Mouse (Mus musculus): ENCODE results near the gene Vgll4. TPM values are rescaled to one million over a fixed set of nuclear protein-coding genes. Genes with fewer than 3 reads are reported as not detected.

Gene Vgll4
- total RNA-seq, 2 experiments from 2014 or later: 50.7 to 62.5 TPM

DNA sequence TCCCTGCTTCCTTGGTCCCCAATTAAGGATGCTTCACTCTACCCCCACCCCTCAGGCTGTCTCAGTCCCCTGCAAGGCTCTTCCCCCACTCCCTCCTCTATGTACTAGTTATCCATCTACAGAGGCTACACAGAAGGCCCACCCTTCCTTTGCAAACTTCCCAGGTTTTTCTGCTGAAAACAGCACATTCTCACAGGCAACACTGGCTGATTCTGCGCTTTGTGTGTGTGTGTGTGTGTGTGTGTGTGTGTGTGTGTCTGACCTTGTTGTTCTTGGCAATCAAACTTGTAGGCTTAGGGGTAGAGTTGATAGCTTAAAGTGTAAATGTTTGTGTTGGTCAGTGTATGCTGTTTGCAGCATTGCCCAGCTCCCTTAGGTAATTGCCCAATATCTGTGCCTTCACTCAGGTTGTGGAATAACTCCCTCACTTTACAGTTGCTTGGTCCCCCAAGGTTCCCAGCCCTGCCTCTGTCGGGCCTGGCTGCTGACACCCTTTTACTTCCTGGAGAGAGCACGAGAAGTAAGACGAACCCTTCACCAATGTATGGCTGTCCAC, 135.9 kb downstream of the Vgll4 start:
- DNase-seq (ENCODE audit: low spot score in 2 of 2): no peak
- intact Hi-C loops (cut with DNase I): no loop called here

DNA sequence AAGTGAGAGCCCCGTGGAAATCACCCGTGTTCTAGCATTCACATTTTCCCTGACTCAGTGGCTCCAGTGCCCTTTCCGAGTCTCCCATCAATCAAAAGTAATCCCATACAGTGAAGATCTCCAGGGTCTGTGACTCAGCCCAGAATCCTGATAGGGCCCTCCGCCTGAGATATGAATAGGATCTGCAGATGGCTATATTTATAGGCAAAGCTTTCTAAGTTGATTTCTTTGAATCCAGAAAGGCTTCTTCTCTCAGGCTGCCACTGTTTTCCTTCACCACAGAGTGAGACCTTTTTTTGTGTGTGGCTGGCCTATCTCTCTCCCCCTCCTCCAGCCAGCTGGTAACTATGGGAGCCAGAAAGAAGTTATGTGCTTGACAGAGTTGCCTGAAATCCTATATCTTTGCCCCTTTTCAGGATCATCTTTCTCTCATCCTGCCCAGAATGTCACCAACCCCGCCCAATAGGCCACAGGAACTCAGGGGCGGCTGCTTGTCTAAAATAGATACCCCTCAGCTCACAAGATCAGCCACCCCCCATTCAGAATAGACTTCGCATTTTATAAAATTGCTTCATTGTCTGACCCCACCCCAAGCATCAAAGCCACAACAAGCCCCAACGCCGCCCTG, 136.6 kb downstream of the Vgll4 start:
- peak in 1 of 2 experiments; percentile 49 for DNase-seq (ENCODE audit: low spot score in 2 of 2)
- intact Hi-C loops (cut with DNase I): no loop called here

DNA sequence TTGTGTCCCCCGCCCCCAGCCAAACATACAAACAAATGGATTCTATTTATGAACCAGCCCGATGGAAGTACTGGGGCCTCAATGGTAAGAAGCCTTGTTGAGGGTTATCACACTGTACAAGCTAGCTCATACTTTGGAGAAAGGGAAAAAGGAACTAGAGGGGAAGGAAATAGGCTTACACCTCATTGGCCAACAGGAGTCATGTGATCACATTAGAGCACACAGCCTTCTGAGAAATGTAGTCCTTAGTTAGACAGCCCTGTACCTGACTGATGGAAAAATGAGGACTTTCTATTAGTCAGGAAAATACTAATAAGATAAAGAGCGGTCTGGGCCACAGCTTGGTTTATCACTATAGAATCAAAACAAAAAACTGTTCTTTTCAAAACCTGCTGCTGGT, 138.0 kb downstream of the Vgll4 start:
- no peak for DNase-seq (ENCODE audit: low spot score in 2 of 2)
- intact Hi-C loops (cut with DNase I): no loop called here

DNA sequence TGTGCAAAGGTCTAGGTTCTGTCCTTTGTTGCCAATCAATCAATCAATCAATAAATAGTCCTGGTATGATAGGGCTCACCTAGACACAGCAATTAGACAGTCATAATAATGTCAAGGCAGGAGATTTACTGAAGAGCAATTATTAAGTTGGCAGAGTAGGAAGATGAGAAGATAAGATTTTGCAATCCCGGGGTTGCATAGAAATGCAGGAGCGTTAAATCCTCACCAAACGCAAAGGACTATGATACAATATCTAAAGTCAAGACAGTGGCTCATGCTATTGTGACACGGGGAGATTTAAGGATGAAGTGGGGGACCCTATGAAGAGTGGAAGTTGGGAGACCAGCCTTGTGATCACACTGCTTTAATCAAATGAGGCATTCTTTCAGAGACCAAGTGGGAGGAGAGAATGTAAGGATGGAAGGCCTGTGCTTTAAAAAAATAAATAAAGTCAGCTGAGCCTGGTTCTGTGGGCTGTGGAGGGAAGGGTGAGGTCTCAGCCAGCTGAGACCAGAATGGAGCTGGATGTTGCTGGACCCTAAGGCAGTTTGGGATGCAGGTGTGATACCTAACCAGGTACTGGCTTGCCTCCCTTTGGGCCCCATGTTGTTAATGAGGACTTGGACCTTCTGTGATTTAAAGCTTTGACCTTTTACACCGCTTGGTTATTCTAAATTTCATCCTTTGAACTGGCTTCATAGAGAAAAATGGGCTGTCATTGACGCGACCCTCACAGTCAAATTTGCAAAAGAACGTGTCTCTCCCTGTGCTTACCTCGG, 139.9 kb downstream of the Vgll4 start:
- intact Hi-C loops (cut with DNase I): no loop called here
- DNase-seq (ENCODE audit: low spot score in 2 of 2): no peak

DNA sequence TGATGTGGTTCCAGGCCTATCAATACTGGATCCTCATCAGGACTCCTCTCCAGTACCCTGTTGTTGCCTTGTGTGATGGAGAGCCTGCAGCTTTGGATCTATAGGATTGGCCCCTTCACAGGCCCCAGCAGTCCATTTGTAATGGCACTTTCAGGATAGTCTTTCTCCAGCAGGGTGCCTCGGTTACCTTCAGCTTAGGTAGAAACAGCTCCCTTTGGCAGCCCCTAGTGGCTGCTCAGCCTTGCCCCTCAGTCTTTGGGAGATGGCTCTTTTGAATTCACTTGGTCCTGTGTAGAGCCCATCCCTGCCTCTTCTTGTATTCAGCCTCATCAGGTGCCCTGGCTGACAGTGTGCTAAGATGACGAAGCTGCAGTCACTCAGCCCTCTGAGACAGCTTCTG, 142.9 kb downstream of the Vgll4 start:
- no peak for DNase-seq (ENCODE audit: low spot score in 2 of 2)

DNA sequence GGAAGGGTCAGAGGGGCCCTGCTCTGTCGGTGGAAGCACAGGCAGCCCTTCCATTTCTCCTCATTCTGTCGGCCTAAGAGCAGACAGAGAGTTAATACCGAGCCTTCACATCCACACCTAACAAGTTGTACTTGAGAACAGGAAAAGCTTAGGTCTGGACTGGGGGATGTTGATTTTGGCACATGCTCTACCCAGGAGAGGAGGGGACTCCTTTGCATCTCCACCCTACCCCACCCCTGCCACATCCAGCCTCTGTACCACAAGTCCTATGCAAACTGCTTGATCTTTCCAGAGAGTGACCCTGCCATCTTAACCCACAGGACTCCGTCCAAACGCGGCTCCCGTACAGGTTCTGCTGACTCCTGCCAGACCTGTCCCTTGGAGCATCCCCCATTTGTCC, 148.1 kb downstream of the Vgll4 start:
- no peak for DNase-seq (ENCODE audit: low spot score in 2 of 2)
- intact Hi-C loops (cut with DNase I): no loop called here

More for the DNA sequence above, 142.9 kb downstream of the Vgll4 start:
- intact Hi-C loops (cut with DNase I): no loop called here

DNA sequence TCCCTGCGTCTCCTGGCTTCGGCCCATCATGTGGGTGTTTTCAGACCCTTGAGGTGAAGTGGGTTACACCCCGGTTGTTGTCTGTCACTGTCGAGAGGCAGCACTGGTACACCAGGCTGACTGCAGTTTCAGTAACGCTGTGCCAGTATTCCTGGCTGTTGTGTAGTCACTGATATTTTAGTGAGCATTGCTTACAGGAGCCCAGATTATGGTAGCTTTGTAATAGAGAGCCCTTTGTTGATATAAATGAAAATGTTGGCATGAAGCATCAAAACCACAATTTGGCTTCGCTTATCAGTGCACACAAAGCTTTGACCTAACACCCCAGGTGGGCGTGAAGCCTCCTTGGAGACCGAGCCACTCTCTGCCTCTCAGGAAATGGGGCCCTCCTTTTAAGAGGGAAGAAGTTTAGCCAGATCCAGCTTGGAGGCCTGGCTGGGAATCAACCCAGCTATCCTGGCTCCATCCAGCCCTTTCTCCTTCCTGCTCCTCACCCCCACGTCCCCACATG, 149.8 kb downstream of the Vgll4 start:
- no peak for DNase-seq (ENCODE audit: low spot score in 2 of 2)
- intact Hi-C loops (cut with DNase I): no loop called here

DNA sequence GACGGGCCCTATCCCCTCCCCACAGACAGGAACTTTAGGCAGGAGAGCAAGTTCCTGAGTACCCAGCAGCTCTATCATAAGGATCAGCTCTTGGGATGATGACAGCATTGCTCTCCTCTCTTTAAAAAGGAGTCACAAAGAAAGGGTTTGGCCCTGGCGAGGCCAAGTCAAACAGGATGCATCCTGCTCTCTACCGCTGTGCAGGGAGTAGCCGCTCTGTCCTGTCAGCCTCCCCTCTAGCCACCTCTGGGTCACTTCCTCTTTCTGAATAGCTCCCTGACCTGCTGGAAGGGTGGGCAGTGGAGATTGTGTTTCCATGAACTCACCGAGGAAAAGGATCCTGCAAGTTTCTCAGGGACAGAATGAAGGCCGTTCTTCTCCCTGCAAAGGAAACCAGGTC, 151.3 kb downstream of the Vgll4 start:
- intact Hi-C loops (cut with DNase I): no loop called here
- DNase-seq (ENCODE audit: low spot score in 2 of 2): no peak

DNA sequence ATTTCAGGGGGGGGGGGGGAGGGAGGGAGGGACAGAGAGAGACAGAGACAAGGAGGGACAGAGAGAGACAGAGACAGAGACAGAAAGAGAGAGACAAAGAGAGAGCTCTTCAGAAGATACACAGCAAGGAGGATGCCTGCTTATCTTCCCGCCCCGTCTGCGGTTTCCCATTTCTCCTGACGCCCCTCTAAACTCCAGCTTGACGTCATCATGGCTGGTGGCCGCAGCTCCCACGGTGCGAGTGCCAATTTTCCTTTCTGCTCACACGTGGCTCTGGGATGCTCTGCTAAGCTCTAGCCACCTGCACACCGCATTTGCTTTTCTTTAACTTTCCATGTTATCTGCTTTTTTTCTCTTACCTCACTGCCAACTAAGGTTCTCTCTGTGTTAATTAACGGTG, 151.8 kb downstream of the Vgll4 start:
- intact Hi-C loops (cut with DNase I): no loop called here

DNA sequence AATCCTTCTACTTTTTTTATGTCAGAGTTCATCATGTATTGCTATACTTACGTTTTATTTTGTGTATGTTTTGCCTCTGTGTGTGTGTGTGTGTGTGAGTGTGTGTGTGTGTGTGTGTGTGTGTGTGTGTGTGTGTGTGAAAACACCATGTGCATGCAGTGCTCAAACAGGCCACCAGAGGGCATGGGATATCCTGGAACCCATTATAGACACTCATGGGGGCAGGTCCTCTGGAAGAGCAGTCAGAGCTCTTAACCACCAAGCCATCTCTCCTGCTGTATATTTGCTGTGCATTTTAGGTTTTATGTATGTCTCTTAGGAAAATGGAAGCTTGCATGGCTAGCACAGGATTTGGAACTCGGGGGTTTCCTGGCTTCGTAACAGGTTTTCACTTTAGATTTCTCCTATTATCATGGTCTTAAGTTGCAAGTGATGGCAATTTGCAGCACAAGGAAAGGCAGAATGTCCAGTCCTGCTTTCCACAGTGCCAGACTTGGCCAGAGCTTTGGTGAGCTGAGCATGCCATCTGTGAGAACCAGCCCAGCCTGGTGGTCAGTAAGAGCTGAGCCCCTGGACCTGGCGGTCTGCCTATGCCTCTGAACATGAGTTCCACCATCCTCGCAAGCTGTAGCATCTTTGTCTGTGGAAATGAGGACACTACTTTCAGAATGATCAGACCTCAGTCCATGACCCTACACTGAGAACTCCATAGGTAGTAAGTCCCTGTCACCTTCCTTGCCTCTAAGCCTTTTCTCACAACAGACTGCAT, 154.7 kb downstream of the Vgll4 start:
- no peak for DNase-seq (ENCODE audit: low spot score in 2 of 2)
- intact Hi-C loops (cut with DNase I): no loop called here

More for the DNA sequence above, 151.8 kb downstream of the Vgll4 start:
- peak in 1 of 2 experiments; percentile 33 for DNase-seq (ENCODE audit: low spot score in 2 of 2)

DNA sequence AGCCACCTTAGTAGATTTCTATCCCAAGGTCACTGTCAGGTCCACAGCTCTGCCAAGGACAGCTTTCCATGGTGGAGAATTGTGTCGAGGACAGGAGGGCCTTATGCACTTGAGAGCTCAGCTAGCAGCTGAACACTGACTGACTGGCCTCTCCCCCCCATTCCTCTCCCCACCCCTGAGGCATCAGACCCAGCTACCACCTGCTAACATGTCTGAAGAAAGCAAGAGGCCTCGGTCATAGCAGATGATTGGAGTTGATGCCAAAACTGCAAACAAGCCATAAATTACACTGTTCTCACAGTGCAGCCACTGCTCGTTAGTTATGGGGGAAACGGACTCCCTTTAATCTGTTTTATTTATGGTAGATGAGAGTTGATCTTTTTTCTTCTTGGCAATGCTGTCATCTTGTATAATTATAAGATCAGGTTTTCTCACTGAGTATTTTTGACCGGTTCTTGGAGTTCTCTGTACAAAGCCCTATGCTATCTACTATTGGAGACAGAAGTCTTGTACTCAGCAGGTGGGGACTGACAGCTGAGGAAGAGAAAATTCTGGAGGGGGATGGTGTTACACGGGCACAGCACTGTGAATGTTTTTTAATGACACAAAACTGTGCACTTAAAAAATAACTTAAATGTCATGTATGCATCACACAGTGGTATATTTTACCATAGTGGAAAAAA, 155.5 kb downstream of the Vgll4 start:
- DNase-seq (ENCODE audit: low spot score in 2 of 2): no peak
- intact Hi-C loops (cut with DNase I): no loop called here

DNA sequence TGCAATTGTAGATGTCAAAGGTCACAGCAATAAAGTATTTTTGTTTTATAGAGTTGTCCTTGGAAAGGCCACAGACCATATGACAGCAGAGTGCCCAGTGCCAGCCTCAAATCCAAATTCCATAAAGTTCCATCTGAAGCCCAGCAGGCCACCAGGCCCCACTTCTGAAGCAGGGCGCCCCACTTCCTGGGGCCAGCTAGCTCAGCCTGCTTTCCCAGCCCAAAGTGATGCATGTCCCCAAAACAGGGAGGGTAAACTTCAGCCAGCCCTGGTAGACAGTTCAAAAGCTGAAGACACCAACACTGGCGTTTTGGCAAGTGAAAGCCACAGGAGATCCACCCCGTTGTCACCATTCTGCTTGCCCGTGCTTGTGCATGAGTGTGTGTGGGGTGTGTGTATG, 157.0 kb downstream of the Vgll4 start:
- intact Hi-C loops (cut with DNase I): no loop called here
- DNase-seq (ENCODE audit: low spot score in 2 of 2): no peak

DNA sequence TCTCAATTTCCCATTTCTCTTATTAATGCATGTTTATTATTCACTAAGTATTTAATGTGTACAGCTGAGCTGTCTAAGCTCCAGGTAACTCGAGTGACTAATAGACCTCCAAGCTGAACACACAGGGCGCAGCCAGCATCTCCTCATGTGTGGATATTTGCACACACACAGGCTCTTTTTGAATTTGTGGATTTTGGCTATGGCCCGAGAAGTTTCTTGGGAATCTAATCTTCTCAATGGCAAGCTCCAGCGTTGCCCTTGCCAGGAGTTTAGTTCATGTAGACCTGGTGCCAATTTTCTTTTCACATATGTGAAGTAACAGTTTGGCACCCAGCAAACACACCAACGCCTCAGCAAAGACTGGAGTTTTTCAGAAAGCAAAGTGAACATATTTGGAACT, 157.5 kb downstream of the Vgll4 start:
- intact Hi-C loops (cut with DNase I): no loop called here
- DNase-seq (ENCODE audit: low spot score in 2 of 2): peak in 1 of 2 experiments; percentile 52

Other genes starting within 250 kb of the Vgll4 start
- 10 to 100 TPM; 16.0 to 16.8 TPM for gene Tamm41, start 67.9 kb upstream of the Vgll4 start, total RNA-seq (2021)
- gene Syn2, start 164.9 kb upstream of the Vgll4 start, total RNA-seq (2021): 100 to 1,000 TPM; 471 to 488 TPM